Mouse (Mus musculus): ENCODE results near the gene Aldh3a2. TPM values are rescaled to one million over a fixed set of nuclear protein-coding genes. Genes with fewer than 3 reads are reported as not detected.

Aldh3a2 gene
- total and polyA plus RNA-seq, 3 experiments, result 11.0 to 15.0 TPM; not detected in 1

DNA sequence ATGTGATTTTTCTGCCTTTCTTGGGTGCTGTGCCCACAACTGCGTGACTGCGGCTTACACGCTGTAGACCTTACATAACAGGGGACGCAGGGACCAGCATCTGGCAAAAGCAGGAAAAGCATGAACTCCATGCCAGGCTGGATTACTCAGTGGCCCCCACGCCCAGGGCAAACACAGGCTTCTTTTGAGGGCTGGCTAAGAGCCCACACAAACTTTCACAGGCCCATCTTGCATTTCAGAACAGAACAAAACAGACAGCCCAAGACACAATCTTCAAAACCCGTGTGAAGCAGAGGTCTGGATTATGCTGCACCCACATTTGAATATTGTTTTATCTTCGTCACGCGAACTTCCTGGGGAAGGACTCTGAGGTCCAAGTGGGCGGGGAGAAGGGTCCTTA, 58.9 kb downstream of the Aldh3a2 start:
- H3K27me3 ChIP-seq (ENCODE audit: control insufficient read depth in 1 of 2, insufficient read depth in 2 of 2, low read length in 2 of 2), result peaks cover 4 to 5% of the 10 kb centered on the region in 2 experiments; a peak in 3 of 4 replicates
- no peak overlapping the region for H3K27ac ChIP-seq (ENCODE audit: control insufficient read depth, low read depth, low read length)
- H3K9ac ChIP-seq (ENCODE audit: control insufficient read depth, low read depth, low read length, poor library complexity, severe bottlenecking), result no peak overlapping the region
- no peaks in the 10 kb centered on the region for H3K4me1 ChIP-seq (ENCODE audit: control insufficient read depth in 1 of 2, insufficient read depth in 2 of 2, low read length in 2 of 2)
- no peaks in the 10 kb centered on the region for H3K36me3 ChIP-seq (ENCODE audit: control insufficient read depth in 1 of 2, insufficient read depth in 2 of 2, low read length in 2 of 2)
- H3K4me3 ChIP-seq (ENCODE audit: control insufficient read depth in 1 of 2, insufficient read depth in 1 of 2, low read depth in 2 of 2, low read length in 2 of 2), result no peak overlapping the region
- H3K9me3 ChIP-seq (replicated peaks; ENCODE audit: insufficient read depth, low read length), result no peaks in the 10 kb centered on the region
- TF ChIP-seq USF1 (IDR thresholded peaks at IDR 0.05; ENCODE audit: low read depth, low read length), result no peak
- TF ChIP-seq EP300 (IDR thresholded peaks at IDR 0.05; ENCODE audit: low read depth in 1 of 2, low read length in 2 of 2), result 0 out of 4 replicates have a peak, but pooled peaks of 1 of the 2 experiments have one; percentile 12
- DNase-seq (ENCODE audit: low read depth, low spot score), result no peak
- no peaks in the 10 kb centered on the region for H3K79me2 ChIP-seq (ENCODE audit: control insufficient read depth, insufficient read depth, low read length, poor library complexity)

DNA sequence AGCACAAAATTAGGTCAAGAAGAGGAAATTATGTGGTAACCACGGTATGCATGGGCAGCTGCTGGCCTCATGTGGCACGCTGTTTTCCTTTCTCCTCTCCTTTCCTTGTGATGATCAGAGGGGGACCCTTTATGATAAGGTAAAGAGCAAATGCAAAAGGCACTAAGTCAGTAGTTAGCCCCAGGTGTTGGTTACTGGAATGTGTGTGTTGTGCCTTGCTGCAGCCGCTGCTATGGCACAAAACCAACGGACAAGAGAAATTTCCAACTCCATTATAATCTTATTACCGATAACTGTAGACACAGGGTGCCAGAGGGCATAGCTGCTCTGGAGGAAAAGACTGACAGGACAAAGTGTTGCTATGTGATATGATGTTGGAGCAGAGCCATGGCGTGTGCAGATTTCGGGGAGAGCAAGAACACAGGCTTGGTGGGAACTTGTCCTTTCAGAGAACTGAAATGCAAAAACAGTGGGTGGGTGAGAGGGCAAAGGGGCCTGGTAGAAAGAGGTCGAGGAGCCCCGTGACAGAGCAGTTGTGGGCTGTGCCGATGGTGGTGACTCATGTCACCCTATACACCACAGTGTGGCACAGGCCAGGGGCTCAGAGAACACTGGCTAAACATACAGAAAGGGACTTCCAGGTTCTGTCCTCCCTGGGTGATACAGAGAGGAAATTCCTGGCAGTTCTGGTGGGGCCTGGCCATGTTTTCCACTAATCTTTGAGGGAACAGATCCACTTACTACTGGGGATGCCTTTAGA, 59.6 kb downstream of the Aldh3a2 start, which contains the start of gene Aldh3a1:
Gene Aldh3a1 (plus strand): TSS at position 51 of the 760 bp plus-strand sequence.
- Histone ChIP-seq H3K36me3 (ENCODE audit: control insufficient read depth in 1 of 2, insufficient read depth in 2 of 2, low read length in 2 of 2) (no peaks in the 10 kb centered on the region), H3K9me3 (replicated peaks; ENCODE audit: insufficient read depth, low read length) (no peaks in the 10 kb centered on the region), H3K27me3 (ENCODE audit: control insufficient read depth in 1 of 2, insufficient read depth in 2 of 2, low read length in 2 of 2) (peaks cover 4 to 5% of the 10 kb centered on the region in 2 experiments; a peak in 3 of 4 replicates), H3K4me1 (ENCODE audit: control insufficient read depth in 1 of 2, insufficient read depth in 2 of 2, low read length in 2 of 2) (no peaks in the 10 kb centered on the region), H3K9ac (ENCODE audit: control insufficient read depth, low read depth, low read length, poor library complexity, severe bottlenecking) (no peak within 1 kb of the TSS), H3K79me2 (ENCODE audit: control insufficient read depth, insufficient read depth, low read length, poor library complexity) (no peaks in the 10 kb centered on the region), H3K27ac (ENCODE audit: control insufficient read depth, low read depth, low read length) (no peak within 1 kb of the TSS), H3K4me3 (ENCODE audit: control insufficient read depth in 1 of 2, insufficient read depth in 1 of 2, low read depth in 2 of 2, low read length in 2 of 2) (no peak within 1 kb of the TSS)
- no peak for TF ChIP-seq NRF1 (IDR thresholded peaks at IDR 0.05; ENCODE audit: insufficient read depth, low read depth, low read length, poor library complexity, severe bottlenecking)
- no peak for TF ChIP-seq MAZ (IDR thresholded peaks at IDR 0.05; ENCODE audit: low read depth, low read length)
- TF ChIP-seq EP300 (IDR thresholded peaks at IDR 0.05; ENCODE audit: low read depth in 1 of 2, low read length in 2 of 2), result no peak
- TF ChIP-seq JUND (IDR thresholded peaks at IDR 0.05; ENCODE audit: low read depth, low read length), result no peak
- no peak for TF ChIP-seq CTCF (IDR thresholded peaks at IDR 0.05 in 2 of 3, conservative IDR thresholded peaks at IDR 0.05 in 1 of 3; ENCODE audit: control insufficient read depth in 1 of 3, insufficient read depth in 1 of 3, low read depth in 2 of 3, low read length in 3 of 3, poor library complexity in 1 of 3, severe bottlenecking in 1 of 3)
- TF ChIP-seq USF1 (IDR thresholded peaks at IDR 0.05; ENCODE audit: low read depth, low read length), result no peak
- TF ChIP-seq POLR2AphosphoS2 (IDR thresholded peaks at IDR 0.05; ENCODE audit: low read length), result no peak
- no peak for TF ChIP-seq MYC (IDR thresholded peaks at IDR 0.05; ENCODE audit: low read depth, low read length)
- TF ChIP-seq MYB (IDR thresholded peaks at IDR 0.05; ENCODE audit: low read depth, low read length), result no peak
- TF ChIP-seq POLR2AphosphoS5 (IDR thresholded peaks at IDR 0.05; ENCODE audit: borderline replicate concordance, low read depth, low read length), result no peak
- no peak for TF ChIP-seq ZMIZ1 (IDR thresholded peaks at IDR 0.05; ENCODE audit: low read depth, low read length)
- TF ChIP-seq POLR2A (IDR thresholded peaks at IDR 0.05; ENCODE audit: control insufficient read depth in 1 of 2, insufficient read depth in 1 of 2, low read depth in 1 of 2, low read length in 2 of 2, poor library complexity in 1 of 2), result no peak
- TF ChIP-seq ZKSCAN1 (IDR thresholded peaks at IDR 0.05; ENCODE audit: low read depth, low read length), result no peak
- no peak for TF ChIP-seq GABPA (IDR thresholded peaks at IDR 0.05; ENCODE audit: low read depth, low read length)
- TF ChIP-seq TCF12 (IDR thresholded peaks at IDR 0.05; ENCODE audit: low read depth, low read length), result no peak
- TF ChIP-seq ZC3H11A (IDR thresholded peaks at IDR 0.05; ENCODE audit: low read depth, low read length), result no peak
- no peak for DNase-seq (ENCODE audit: low read depth, low spot score)

Measured in MEL (cell line).